Mouse (Mus musculus): ENCODE measurements around the gene Gm10134. TPM values are rescaled to one million over a fixed set of nuclear protein-coding genes. Genes with fewer than 3 reads are reported as not detected.
"Not testable (repeated sequence)": the region's sequence is repeated elsewhere in the genome, so short reads cannot be mapped to it uniquely, and the experiment has no call there.

Gm10134 gene
- polyA plus RNA-seq, 1 experiment from 2014 or later, result 10.3 TPM

GRCm38 (mm10) chr2:28472011-28472410 is 33.9 kb upstream of the Gm10134 start:
- 96% methylated on average over 8 of the region's 8 CpGs for WGBS
- not testable (repeated sequence) for H3K9ac ChIP-seq (ENCODE audit: low read depth, low read length); H3K4me1 ChIP-seq (ENCODE audit: control insufficient read depth, insufficient read depth, low read length); H3K4me2 ChIP-seq (ENCODE audit: low read depth, low read length); H3K27me3 ChIP-seq (replicated peaks; ENCODE audit: control insufficient read depth, insufficient read depth, low read length); ATAC-seq; H3K27ac ChIP-seq (ENCODE audit: low read length); H3K4me3 ChIP-seq (ENCODE audit: low read length); H3K9me3 ChIP-seq (ENCODE audit: control insufficient read depth, low read length)
- peaks cover 30% of the 10 kb centered on the region for H3K36me3 ChIP-seq (ENCODE audit: control insufficient read depth, insufficient read depth, low read length)

- not testable (repeated sequence) for ATAC-seq; H3K4me2 ChIP-seq (ENCODE audit: low read depth, low read length); H3K27me3 ChIP-seq (replicated peaks; ENCODE audit: control insufficient read depth, insufficient read depth, low read length); H3K4me1 ChIP-seq (ENCODE audit: control insufficient read depth, insufficient read depth, low read length); H3K4me3 ChIP-seq (ENCODE audit: low read length); H3K36me3 ChIP-seq (ENCODE audit: control insufficient read depth, insufficient read depth, low read length); H3K9me3 ChIP-seq (ENCODE audit: control insufficient read depth, low read length); H3K9ac ChIP-seq (ENCODE audit: low read depth, low read length); H3K27ac ChIP-seq (ENCODE audit: low read length)
- 96% methylated on average over 5 of the region's 5 CpGs for whole genome bisulfite sequencing
Measured at GRCm38 (mm10) chr2:28477993-28478392, 27.9 kb upstream of the Gm10134 start.

GRCm38 (mm10) chr2:28479208-28480204 is 26.4 kb upstream of the Gm10134 start:
- Histone ChIP-seq H3K36me3 (ENCODE audit: control insufficient read depth, insufficient read depth, low read length) (no peaks in the 10 kb centered on the region), H3K27me3 (replicated peaks; ENCODE audit: control insufficient read depth, insufficient read depth, low read length) (no peaks in the 10 kb centered on the region), H3K9me3 (ENCODE audit: control insufficient read depth, low read length) (no peaks in the 10 kb centered on the region), H3K27ac (ENCODE audit: low read length) (peak overlapping the region; percentile 68), H3K4me1 (ENCODE audit: control insufficient read depth, insufficient read depth, low read length) (0 out of 2 replicates have a peak, but pooled peaks cover 3% of the 10 kb centered on the region), H3K4me3 (ENCODE audit: low read length) (peak overlapping the region; percentile 50), H3K4me2 (ENCODE audit: low read depth, low read length) (peak overlapping the region; percentile 46), H3K9ac (ENCODE audit: low read depth, low read length) (peak overlapping the region; percentile 66)
- 48% methylated on average over 20 of the region's 20 CpGs for WGBS
- ATAC-seq, result peak; percentile 50; the same call in 1 of the 2 replicates

GRCm38 (mm10) chr2:28483861-28484260 is 22.0 kb upstream of the Gm10134 start:
- H3K4me1 ChIP-seq (ENCODE audit: control insufficient read depth, insufficient read depth, low read length), result 0 out of 2 replicates have a peak, but pooled peaks cover 2% of the 10 kb centered on the region
- no peak overlapping the region for H3K27ac ChIP-seq (ENCODE audit: low read length)
- no peaks in the 10 kb centered on the region for H3K27me3 ChIP-seq (replicated peaks; ENCODE audit: control insufficient read depth, insufficient read depth, low read length)
- no peak overlapping the region for H3K9ac ChIP-seq (ENCODE audit: low read depth, low read length)
- no peak overlapping the region for H3K4me3 ChIP-seq (ENCODE audit: low read length)
- no peak overlapping the region for H3K4me2 ChIP-seq (ENCODE audit: low read depth, low read length)
- no peaks in the 10 kb centered on the region for H3K36me3 ChIP-seq (ENCODE audit: control insufficient read depth, insufficient read depth, low read length)
- WGBS, result 58% methylated on average over 2 of the region's 2 CpGs
- peak; percentile 85 for ATAC-seq
- H3K9me3 ChIP-seq (ENCODE audit: control insufficient read depth, low read length), result no peaks in the 10 kb centered on the region

- Histone ChIP-seq H3K36me3 (ENCODE audit: control insufficient read depth, insufficient read depth, low read length) (no peaks in the 10 kb centered on the region), H3K27me3 (replicated peaks; ENCODE audit: control insufficient read depth, insufficient read depth, low read length) (no peaks in the 10 kb centered on the region), H3K4me2 (ENCODE audit: low read depth, low read length) (no peak overlapping the region), H3K4me1 (ENCODE audit: control insufficient read depth, insufficient read depth, low read length) (peaks cover 13% of the 10 kb centered on the region), H3K9me3 (ENCODE audit: control insufficient read depth, low read length) (no peaks in the 10 kb centered on the region), H3K9ac (ENCODE audit: low read depth, low read length) (no peak overlapping the region), H3K27ac (ENCODE audit: low read length) (no peak overlapping the region), H3K4me3 (ENCODE audit: low read length) (no peak overlapping the region)
- 78% methylated on average over 2 of the region's 2 CpGs for WGBS
- ATAC-seq, result no peak
Measured at GRCm38 (mm10) chr2:28494521-28494920, 11.4 kb upstream of the Gm10134 start.

- 72% methylated on average over 14 of the region's 14 CpGs for WGBS
- no peaks in the 10 kb centered on the region for H3K36me3 ChIP-seq (ENCODE audit: control insufficient read depth, insufficient read depth, low read length)
- H3K4me2 ChIP-seq (ENCODE audit: low read depth, low read length), result no peak overlapping the region
- no peak overlapping the region for H3K9ac ChIP-seq (ENCODE audit: low read depth, low read length)
- no peak for ATAC-seq
- no peaks in the 10 kb centered on the region for H3K9me3 ChIP-seq (ENCODE audit: control insufficient read depth, low read length)
- H3K27ac ChIP-seq (ENCODE audit: low read length), result 0 out of 2 replicates have a peak overlapping the region, but pooled peaks have one; percentile 20
- no peaks in the 10 kb centered on the region for H3K27me3 ChIP-seq (replicated peaks; ENCODE audit: control insufficient read depth, insufficient read depth, low read length)
- peaks cover 13% of the 10 kb centered on the region for H3K4me1 ChIP-seq (ENCODE audit: control insufficient read depth, insufficient read depth, low read length)
- H3K4me3 ChIP-seq (ENCODE audit: low read length), result no peak overlapping the region
Measured at GRCm38 (mm10) chr2:28495207-28495756, 10.6 kb upstream of the Gm10134 start.

- 0 out of 2 replicates have a peak, but pooled peaks have one; percentile 5 for ATAC-seq
- H3K4me1 ChIP-seq (ENCODE audit: control insufficient read depth, insufficient read depth, low read length), result peaks cover 13% of the 10 kb centered on the region
- H3K4me3 ChIP-seq (ENCODE audit: low read length), result no peak overlapping the region
- 0 out of 2 replicates have a peak overlapping the region, but pooled peaks have one; percentile 12 for H3K9ac ChIP-seq (ENCODE audit: low read depth, low read length)
- H3K36me3 ChIP-seq (ENCODE audit: control insufficient read depth, insufficient read depth, low read length), result no peaks in the 10 kb centered on the region
- H3K27ac ChIP-seq (ENCODE audit: low read length), result peak overlapping the region; percentile 30
- H3K4me2 ChIP-seq (ENCODE audit: low read depth, low read length), result no peak overlapping the region
- H3K9me3 ChIP-seq (ENCODE audit: control insufficient read depth, low read length), result no peaks in the 10 kb centered on the region
- 74% methylated on average over 16 of the region's 16 CpGs for WGBS
- H3K27me3 ChIP-seq (replicated peaks; ENCODE audit: control insufficient read depth, insufficient read depth, low read length), result no peaks in the 10 kb centered on the region
Measured at GRCm38 (mm10) chr2:28495801-28496595, 9.9 kb upstream of the Gm10134 start.

GRCm38 (mm10) chr2:28496671-28497070 is 9.2 kb upstream of the Gm10134 start, which contains the start of gene Gbgt1:
Gbgt1 (plus strand) TSS chr2:28496891.
- H3K36me3 ChIP-seq (ENCODE audit: control insufficient read depth, insufficient read depth, low read length), result no peaks in the 10 kb centered on the region
- peak within 1 kb of the TSS; percentile 12; the same call in 1 of the 2 replicates for H3K9ac ChIP-seq (ENCODE audit: low read depth, low read length)
- peak within 1 kb of the TSS; percentile 1; the same call in 1 of the 2 replicates for H3K4me3 ChIP-seq (ENCODE audit: low read length)
- H3K9me3 ChIP-seq (ENCODE audit: control insufficient read depth, low read length), result no peaks in the 10 kb centered on the region
- H3K4me1 ChIP-seq (ENCODE audit: control insufficient read depth, insufficient read depth, low read length), result peaks cover 13% of the 10 kb centered on the region
- peak within 1 kb of the TSS; percentile 30 for H3K27ac ChIP-seq (ENCODE audit: low read length)
- 60% methylated on average over 5 of the region's 5 CpGs for WGBS
- ATAC-seq, result peak; percentile 50
- H3K4me2 ChIP-seq (ENCODE audit: low read depth, low read length), result peak within 1 kb of the TSS; percentile 19; the same call in 1 of the 2 replicates
- H3K27me3 ChIP-seq (replicated peaks; ENCODE audit: control insufficient read depth, insufficient read depth, low read length), result no peaks in the 10 kb centered on the region

Measured in intestine, embryonic 16.5 days (tissue).